Mouse (Mus musculus) lung, embryonic 14.5 days (tissue): ENCODE data around the gene Dus1l. TPM values are rescaled to one million over a fixed set of nuclear protein-coding genes. Genes with fewer than 3 reads are reported as not detected.
"Not testable (repeated sequence)": the region's sequence is repeated elsewhere in the genome, so short reads cannot be mapped to it uniquely, and the experiment has no call there.

ENCODE experiments used
- ATAC-seq: fragments of 200-750 bp; cut with Nextera tagmentation; 2 replicates; pipeline ENCODE4 v1.8.0; 2017; ENCODE audit warnings: mild to moderate bottlenecking, moderate TSS enrichment, moderate library complexity; ENCODE audit not compliant: insufficient read depth
- DNase-seq: peaks from one replicate; pipeline ENCODE4 v3.0.0-alpha.2; 2015
- H3K27ac ChIP-seq: fragments of 300-500 bp; sonication (generic); 2 replicates; pipeline ENCODE4 v1.5.1; 2014; ENCODE audit warnings: low read depth, mild to moderate bottlenecking, moderate library complexity
- H3K27me3 ChIP-seq: fragments of 300-500 bp; sonication (generic); 2 replicates; pipeline ENCODE4 v1.6.1; 2014; ENCODE audit warnings: low read length, control low read depth; ENCODE audit not compliant: insufficient read depth
- H3K36me3 ChIP-seq: fragments of 300-500 bp; sonication (generic); 2 replicates; pipeline ENCODE4 v1.6.1; 2014; ENCODE audit warnings: control low read depth; ENCODE audit not compliant: insufficient read depth
- H3K4me1 ChIP-seq: fragments of 300-500 bp; sonication (generic); 2 replicates; pipeline ENCODE4 v1.6.1; 2014; ENCODE audit warnings: antibody characterized with exemption, control low read depth; ENCODE audit not compliant: insufficient read depth
- H3K4me2 ChIP-seq: fragments of 300-500 bp; sonication (generic); 2 replicates; pipeline ENCODE4 v1.6.1; 2014; ENCODE audit warnings: mild to moderate bottlenecking
- H3K4me3 ChIP-seq: fragments of 300-500 bp; sonication (generic); 2 replicates; pipeline ENCODE4 v1.5.1; 2014; ENCODE audit warnings: low read depth, low read length
- H3K9ac ChIP-seq: fragments of 300-500 bp; sonication (generic); 2 replicates; pipeline ENCODE4 v1.6.1; 2014
- H3K9me3 ChIP-seq: fragments of 300-500 bp; sonication (generic); 2 replicates; pipeline ENCODE4 v1.6.1; 2016; ENCODE audit warnings: low read depth, low read length, control low read depth
- CTCF ChIP-seq: IDR thresholded peaks from 2 replicates; pipeline ENCODE4 v1.5.1; 2016; ENCODE audit warnings: antibody characterized with exemption, low read depth
- WGBS: fragments of 180-500 bp; shearing (Covaris S2); extraction: QIAGEN DNeasy Blood & Tissue Kit; methylation state at CpG from one replicate; pipeline ENCODE4 v1.1.7; 2014; 5-methylcytosine and 5-hydroxymethylcytosine counted together
- polyA plus RNA-seq: library from polyadenylated mRNA; unstranded; fragments of >200 nt; fragmentation: Nextera tagmentation; extraction: Ambion mirVana; gene quantifications from 2 replicates; pipeline ENCODE4 v1.2.1, GENCODE M21; 2014

The Dus1l gene
- polyA plus RNA-seq, 1 experiment from 2014 or later = 87.4 TPM

GRCm38 (mm10) chr11:120784064-120784791 is 12.0 kb downstream of the Dus1l start, which contains the start of the genes Rfng and Gps1:
Gene Rfng (minus strand): TSS chr11:120784207.
Gene Gps1 (plus strand): TSS chr11:120784272.
- DNase-seq (peak; percentile 90), ATAC-seq (peak; percentile 88)
- WGBS = under 1% methylated on average over 102 of the region's 107 CpGs
- H3K4me1 ChIP-seq = peaks cover 8% of the 10 kb centered on the region; the same call in 1 of the 2 replicates
- H3K27ac ChIP-seq = peak within 1 kb of the TSS; percentile 81
- peaks cover 50% of the 10 kb centered on the region for H3K36me3 ChIP-seq
- H3K4me2 ChIP-seq = peak within 1 kb of the TSS; percentile 98
- H3K27me3 ChIP-seq = no peaks in the 10 kb centered on the region
- peak within 1 kb of the TSS; percentile 87 for H3K9ac ChIP-seq
- H3K4me3 ChIP-seq = peak within 1 kb of the TSS; percentile 93
- no peak for TF ChIP-seq CTCF
- H3K9me3 ChIP-seq = no peaks in the 10 kb centered on the region

- H3K9ac ChIP-seq = peak overlapping the region; percentile 87
- peak overlapping the region; percentile 81; the same call in 1 of the 2 replicates for H3K27ac ChIP-seq
- H3K9me3 ChIP-seq = no peaks in the 10 kb centered on the region
- 1% methylated on average over 42 of the region's 42 CpGs for WGBS
- no peaks in the 10 kb centered on the region for H3K27me3 ChIP-seq
- no peak for TF ChIP-seq CTCF
- H3K4me1 ChIP-seq = peaks cover 8% of the 10 kb centered on the region; the same call in 1 of the 2 replicates
- ATAC-seq = no peak
- peak overlapping the region; percentile 93 for H3K4me3 ChIP-seq
- DNase-seq = no peak
- peaks cover 46% of the 10 kb centered on the region for H3K36me3 ChIP-seq
- H3K4me2 ChIP-seq = peak overlapping the region; percentile 98
These were observed 12.7 kb downstream of the Dus1l start for GRCm38 (mm10) chr11:120783426-120784063.

GRCm38 (mm10) chr11:120781361-120781760 is 14.8 kb downstream of the Dus1l start:
- H3K4me1 ChIP-seq, H3K27ac ChIP-seq, H3K4me2 ChIP-seq, H3K27me3 ChIP-seq, ATAC-seq, H3K9me3 ChIP-seq, H3K4me3 ChIP-seq, DNase-seq, H3K9ac ChIP-seq: not testable (repeated sequence)
- peaks cover 25% of the 10 kb centered on the region; the same call in 1 of the 2 replicates for H3K36me3 ChIP-seq
- WGBS = 98% methylated on average over 6 of the region's 6 CpGs

- no peak for TF ChIP-seq CTCF
- 87% methylated on average over 1 of the region's 1 CpGs for WGBS
- H3K4me1 ChIP-seq = peaks cover 4% of the 10 kb centered on the region; the same call in 1 of the 2 replicates
- peaks cover 12% of the 10 kb centered on the region; the same call in 1 of the 2 replicates for H3K36me3 ChIP-seq
- H3K9ac ChIP-seq = no peak overlapping the region
- no peak overlapping the region for H3K4me3 ChIP-seq
- DNase-seq = no peak
- no peak overlapping the region for H3K27ac ChIP-seq
- H3K9me3 ChIP-seq = no peaks in the 10 kb centered on the region
- no peak for ATAC-seq
- no peak overlapping the region for H3K4me2 ChIP-seq
- H3K27me3 ChIP-seq = no peaks in the 10 kb centered on the region
These were observed 16.3 kb downstream of the Dus1l start for GRCm38 (mm10) chr11:120779876-120780275.

GRCm38 (mm10) chr11:120777123-120777522 is 19.1 kb downstream of the Dus1l start:
- Histone ChIP-seq H3K4me1 (no peaks in the 10 kb centered on the region), H3K27ac (no peak overlapping the region), H3K27me3 (no peaks in the 10 kb centered on the region), H3K4me2 (no peak overlapping the region), H3K9me3 (no peaks in the 10 kb centered on the region), H3K9ac (no peak overlapping the region), H3K4me3 (no peak overlapping the region), H3K36me3 (peaks cover 12% of the 10 kb centered on the region; the same call in 1 of the 2 replicates)
- no peak for ATAC-seq
- no peak for TF ChIP-seq CTCF
- WGBS = 27% methylated on average over 6 of the region's 6 CpGs
- no peak for DNase-seq

GRCm38 (mm10) chr11:120775774-120776469 is 20.3 kb downstream of the Dus1l start:
- TF ChIP-seq CTCF = peak; percentile 100
- H3K4me3 ChIP-seq = no peak overlapping the region
- no peaks in the 10 kb centered on the region for H3K4me1 ChIP-seq
- H3K27ac ChIP-seq = no peak overlapping the region
- H3K36me3 ChIP-seq = 0 out of 2 replicates have a peak, but pooled peaks cover 5% of the 10 kb centered on the region
- no peaks in the 10 kb centered on the region for H3K9me3 ChIP-seq
- peak; percentile 90 for ATAC-seq
- peak overlapping the region; percentile 32; the same call in 1 of the 2 replicates for H3K4me2 ChIP-seq
- no peak overlapping the region for H3K9ac ChIP-seq
- no peaks in the 10 kb centered on the region for H3K27me3 ChIP-seq
- WGBS = 22% methylated on average over 15 of the region's 15 CpGs
- peak; percentile 98 for DNase-seq
